Mouse (Mus musculus): ENCODE results near the gene Mad1l1.
"Not testable (repeated sequence)": the region's sequence is repeated elsewhere in the genome, so short reads cannot be mapped to it uniquely, and the experiment has no call there.

The Mad1l1 gene

GRCm38 (mm10) chr5:140009083-140009655 is 312.2 kb downstream of the Mad1l1 start:
- no peak for DNase-seq (ENCODE audit: inconsistent ontology term)

- no peak for DNase-seq (ENCODE audit: inconsistent ontology term)
Measured at GRCm38 (mm10) chr5:140008523-140008806, 312.9 kb downstream of the Mad1l1 start.

- DNase-seq (ENCODE audit: inconsistent ontology term) = no peak
Measured at GRCm38 (mm10) chr5:140007656-140008522, 313.5 kb downstream of the Mad1l1 start.

GRCm38 (mm10) chr5:140006861-140007260 is 314.5 kb downstream of the Mad1l1 start:
- no peak for DNase-seq (ENCODE audit: inconsistent ontology term)

- DNase-seq (ENCODE audit: inconsistent ontology term) = no peak
Measured at GRCm38 (mm10) chr5:140002541-140002940, 318.8 kb downstream of the Mad1l1 start.

- no peak for DNase-seq (ENCODE audit: inconsistent ontology term)
Measured at GRCm38 (mm10) chr5:139998916-139999315, 322.4 kb downstream of the Mad1l1 start.

GRCm38 (mm10) chr5:139998321-139998720 is 323.0 kb downstream of the Mad1l1 start:
- not testable (repeated sequence) for DNase-seq (ENCODE audit: inconsistent ontology term)

GRCm38 (mm10) chr5:139991531-139991930 is 329.8 kb downstream of the Mad1l1 start:
- DNase-seq (ENCODE audit: inconsistent ontology term) = no peak

- DNase-seq (ENCODE audit: inconsistent ontology term) = no peak
Measured at GRCm38 (mm10) chr5:139985073-139985746, 336.1 kb downstream of the Mad1l1 start.

GRCm38 (mm10) chr5:139981976-139982375 is 339.4 kb downstream of the Mad1l1 start:
- DNase-seq (ENCODE audit: inconsistent ontology term) = no peak

GRCm38 (mm10) chr5:139979371-139979770 is 342.0 kb downstream of the Mad1l1 start:
- no peak for DNase-seq (ENCODE audit: inconsistent ontology term)

- peak; percentile 12 for DNase-seq (ENCODE audit: inconsistent ontology term)
Measured at GRCm38 (mm10) chr5:139978525-139979276, 342.7 kb downstream of the Mad1l1 start.

GRCm38 (mm10) chr5:139977476-139977875 is 343.9 kb downstream of the Mad1l1 start:
- no peak for DNase-seq (ENCODE audit: inconsistent ontology term)

- no peak for DNase-seq (ENCODE audit: inconsistent ontology term)
Measured at GRCm38 (mm10) chr5:139976584-139976983, 344.8 kb downstream of the Mad1l1 start.

GRCm38 (mm10) chr5:139970186-139970631 is 351.1 kb downstream of the Mad1l1 start:
- peak; percentile 59 for DNase-seq (ENCODE audit: inconsistent ontology term)

GRCm38 (mm10) chr5:139969151-139969948 is 352.0 kb downstream of the Mad1l1 start:
- DNase-seq (ENCODE audit: inconsistent ontology term) = no peak

GRCm38 (mm10) chr5:139965596-139965995 is 355.8 kb downstream of the Mad1l1 start:
- DNase-seq (ENCODE audit: inconsistent ontology term) = no peak

GRCm38 (mm10) chr5:139964391-139964790 is 357.0 kb downstream of the Mad1l1 start:
- peak; percentile 6 for DNase-seq (ENCODE audit: inconsistent ontology term)

- DNase-seq (ENCODE audit: inconsistent ontology term) = no peak
Measured at GRCm38 (mm10) chr5:139959741-139960140, 361.6 kb downstream of the Mad1l1 start.

All from Muller cell, postnatal 12 days (primary cell).